Mouse (Mus musculus) gastrocnemius, postnatal 25 days (tissue): ENCODE results near the gene Zfr2. TPM values are rescaled to one million over a fixed set of nuclear protein-coding genes. Genes with fewer than 3 reads are reported as not detected.

Experiments used
- DNase-seq: peaks from one replicate; pipeline ENCODE4 v3.0.0; 2022
- total RNA-seq, 2 experiments: library from RNA; stranded (reverse); gene quantifications; 1 replicate in 1 of 2; 2 replicates in 1 of 2; pipeline ENCODE4 v1.2.3; 2021

Zfr2 gene
- total RNA-seq, 2 experiments from 2014 or later = 1.9 to 3.0 TPM

DNA sequence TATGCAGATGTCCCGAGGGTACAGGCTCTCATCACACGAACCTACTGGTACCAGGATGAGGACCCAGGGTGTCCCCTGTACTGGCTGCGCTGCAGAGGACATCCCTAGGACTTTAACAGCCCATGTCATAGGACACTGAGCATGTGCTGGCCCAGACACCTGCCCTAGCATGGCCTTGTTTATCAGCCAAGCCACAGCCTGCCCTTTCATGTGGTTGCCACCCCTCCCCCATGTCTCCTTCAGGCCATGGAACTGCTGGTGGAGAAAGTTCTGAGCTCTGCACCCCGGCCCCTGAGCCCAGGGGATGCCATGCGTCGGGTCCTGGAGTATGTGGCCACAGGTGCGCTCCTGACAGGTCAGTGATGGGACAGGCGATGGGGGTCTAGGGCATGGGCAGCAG is 16.5 kb downstream of the Zfr2 start:
- no peak for DNase-seq

GRCm38 (mm10) chr10:81252424-81253419 is 19.8 kb downstream of the Zfr2 start, which contains the start of gene Matk:
TSS of gene Matk (plus strand) at chr10:81252935.
- DNase-seq = no peak

GRCm38 (mm10) chr10:81254886-81255285 is 21.9 kb downstream of the Zfr2 start:
- no peak for DNase-seq

GRCm38 (mm10) chr10:81257158-81258039 is 24.4 kb downstream of the Zfr2 start:
- no peak for DNase-seq

GRCm38 (mm10) chr10:81259225-81259884 is 26.4 kb downstream of the Zfr2 start:
- no peak for DNase-seq

DNA sequence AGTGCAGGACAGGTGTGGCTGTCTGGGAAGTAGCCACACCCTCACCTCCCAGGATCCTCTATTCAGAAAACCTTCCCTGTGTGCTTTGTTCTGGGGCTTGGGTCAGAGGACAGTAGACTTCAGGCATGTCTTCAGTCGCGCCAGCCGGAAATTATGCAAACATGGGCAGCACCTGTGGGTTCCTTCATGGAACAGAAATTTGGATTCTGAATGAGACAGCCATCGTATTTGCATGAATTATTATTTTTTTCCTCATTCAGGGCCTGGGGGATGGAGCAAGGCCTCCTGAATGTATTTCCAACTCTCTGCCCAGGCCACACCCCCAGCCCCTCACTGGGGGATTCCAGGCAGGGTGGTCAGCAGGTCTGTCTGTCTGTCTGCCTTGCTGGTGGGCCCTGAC is 28.1 kb downstream of the Zfr2 start:
- no peak for DNase-seq

DNA sequence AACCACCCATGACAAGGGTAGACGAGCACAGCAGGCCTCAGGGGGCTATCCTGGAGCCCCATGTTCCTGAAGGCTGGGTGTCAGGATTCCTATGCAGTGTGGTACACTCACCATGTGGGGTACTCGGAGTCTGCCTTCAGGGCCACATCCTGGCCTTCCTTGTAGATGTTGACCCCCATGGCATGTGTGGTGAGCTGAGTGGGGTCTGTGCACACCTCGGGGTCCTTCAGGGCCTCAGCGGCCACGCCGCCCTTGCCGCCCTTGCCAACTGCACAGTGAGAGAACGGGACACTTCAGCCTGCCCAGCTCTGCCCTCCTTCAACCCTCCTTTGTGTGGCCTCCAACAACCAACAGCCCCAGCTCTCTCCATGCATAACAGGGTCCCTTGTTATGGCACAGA is 32.6 kb downstream of the Zfr2 start:
- DNase-seq = no peak

DNA sequence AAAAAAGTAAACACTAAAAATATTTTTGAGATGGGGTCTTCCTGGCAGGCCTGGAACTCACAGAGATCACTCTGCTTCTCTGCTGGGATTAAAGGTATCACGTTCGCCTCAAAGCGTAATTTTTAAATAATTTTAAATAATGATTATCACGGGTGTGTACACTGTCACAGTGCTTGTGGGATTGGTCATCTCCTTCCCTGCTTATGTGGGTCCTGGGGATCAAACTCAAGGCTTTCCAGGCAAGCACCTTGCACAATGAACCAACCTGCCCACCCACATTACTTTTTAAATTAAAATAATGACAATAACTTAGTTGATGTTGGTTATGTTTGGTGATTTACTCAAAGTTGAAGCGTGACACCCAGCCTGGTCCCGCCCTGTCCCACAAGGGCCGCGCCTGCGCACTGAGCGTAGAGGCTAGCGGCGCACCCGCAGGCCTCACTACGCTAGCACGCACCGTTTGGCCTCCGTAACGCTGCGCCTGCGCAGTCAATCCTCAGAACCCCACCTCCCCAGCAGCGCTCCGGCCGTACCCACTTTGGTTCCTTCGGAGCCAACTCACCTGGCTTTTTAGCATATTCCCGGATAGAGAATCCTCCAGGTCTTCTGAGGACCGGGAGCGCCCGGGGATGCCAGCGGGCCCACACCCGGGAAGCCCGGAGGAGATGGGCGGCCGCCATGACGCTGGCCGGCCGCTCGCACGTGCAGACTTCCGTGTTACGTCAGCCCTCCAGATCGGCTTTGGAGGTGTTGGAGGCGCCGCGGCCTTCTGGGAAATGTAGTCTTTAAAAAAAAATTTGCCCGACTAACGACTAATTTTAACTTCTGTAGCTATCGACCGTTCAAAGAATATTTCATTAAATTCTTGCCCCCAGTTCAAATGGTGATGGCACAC is 33.5 kb downstream of the Zfr2 start, which contains the start of the genes Mrpl54 and Apba3:
Gene Mrpl54, minus strand, starts transcription at position 724 of the 895 bp plus-strand sequence.
Gene Apba3, plus strand, starts transcription at position 750 of the 895 bp plus-strand sequence.
- DNase-seq = peak; percentile 95

- peak; percentile 87 for DNase-seq
Observed at GRCm38 (mm10) chr10:81268056-81268455, 35.1 kb downstream of the Zfr2 start.

GRCm38 (mm10) chr10:81268643-81269412 is 35.9 kb downstream of the Zfr2 start:
- DNase-seq = no peak

DNA sequence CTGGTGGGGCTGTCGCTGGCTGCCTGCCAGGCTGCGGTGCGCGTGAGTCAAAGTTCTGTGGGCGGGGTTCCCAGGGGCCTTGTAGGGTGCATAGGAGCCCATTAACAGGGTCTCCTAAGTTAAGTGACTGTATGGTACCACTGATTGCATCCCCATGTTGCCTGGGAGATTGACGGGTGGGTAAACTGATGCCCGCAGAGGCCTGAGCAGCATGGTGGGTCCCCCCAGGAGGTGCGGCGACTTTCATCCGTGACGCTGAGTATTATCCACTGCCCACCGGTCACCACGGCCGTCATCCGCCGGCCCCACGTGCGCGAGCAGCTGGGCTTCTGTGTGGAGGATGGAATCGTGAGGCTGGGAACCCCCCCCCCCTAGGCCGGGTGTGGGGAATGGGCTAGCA is 39.4 kb downstream of the Zfr2 start:
- DNase-seq = no peak

DNA sequence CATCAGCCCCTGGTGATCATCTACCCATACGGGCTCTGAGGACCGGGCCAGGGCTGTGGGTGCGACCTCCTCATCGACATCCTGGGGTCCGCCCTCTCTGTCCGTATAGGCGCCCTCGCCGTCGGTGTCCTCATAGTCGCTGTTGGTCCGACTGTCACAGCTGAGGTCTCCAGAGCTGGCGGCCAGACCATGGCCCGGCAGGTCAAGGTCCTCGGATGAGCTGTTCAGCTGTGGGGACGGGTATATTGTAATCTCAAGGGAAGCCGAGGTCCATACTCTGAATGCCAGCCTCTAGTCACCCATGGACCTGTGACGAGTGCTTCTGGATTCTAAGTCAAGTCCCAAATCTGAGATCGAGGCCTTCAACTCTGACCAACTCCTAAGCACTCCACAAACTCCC is 40.9 kb downstream of the Zfr2 start:
- DNase-seq = no peak

DNA sequence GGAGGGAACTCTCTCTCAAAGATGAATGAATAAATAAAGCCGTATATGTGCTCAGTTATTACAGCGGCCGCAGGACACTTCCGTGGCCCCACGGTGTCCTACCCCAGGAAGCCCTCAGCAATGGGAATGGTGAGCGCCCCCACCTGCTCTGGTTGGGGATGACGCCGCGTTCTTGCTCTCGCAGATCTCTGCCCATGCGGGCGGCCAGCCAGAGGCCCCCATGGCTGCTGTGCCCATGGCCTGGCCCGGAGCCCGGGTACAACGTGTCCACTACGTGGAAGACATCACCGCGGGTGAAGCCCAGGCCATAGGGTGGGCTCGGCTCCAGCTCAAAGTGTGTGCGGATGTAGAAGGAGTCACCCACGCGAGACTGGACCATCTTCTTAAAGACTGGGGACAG is 44.7 kb downstream of the Zfr2 start:
- no peak for DNase-seq

- no peak for DNase-seq
Observed at GRCm38 (mm10) chr10:81279496-81279895, 46.5 kb downstream of the Zfr2 start.

DNA sequence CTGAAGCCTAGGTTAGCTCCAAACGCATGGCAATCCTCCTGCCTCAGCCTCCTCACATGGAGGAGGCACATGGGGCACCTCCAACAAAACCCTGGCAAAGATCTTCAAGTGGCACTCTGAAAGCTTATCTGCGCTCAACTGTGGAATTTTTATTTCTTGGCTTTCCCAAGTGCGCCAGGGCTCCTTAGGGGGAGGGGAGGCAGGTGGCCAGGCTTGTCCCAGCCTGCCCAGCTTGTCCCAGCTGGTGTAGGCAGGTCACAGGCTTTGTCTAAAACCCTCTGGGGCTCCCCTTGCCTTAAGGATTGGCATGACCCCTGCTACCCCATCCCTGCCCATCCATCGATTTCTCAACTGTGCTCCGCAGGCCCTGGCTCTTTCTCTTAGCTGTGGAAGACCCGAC is 51.2 kb downstream of the Zfr2 start:
- no peak for DNase-seq

DNA sequence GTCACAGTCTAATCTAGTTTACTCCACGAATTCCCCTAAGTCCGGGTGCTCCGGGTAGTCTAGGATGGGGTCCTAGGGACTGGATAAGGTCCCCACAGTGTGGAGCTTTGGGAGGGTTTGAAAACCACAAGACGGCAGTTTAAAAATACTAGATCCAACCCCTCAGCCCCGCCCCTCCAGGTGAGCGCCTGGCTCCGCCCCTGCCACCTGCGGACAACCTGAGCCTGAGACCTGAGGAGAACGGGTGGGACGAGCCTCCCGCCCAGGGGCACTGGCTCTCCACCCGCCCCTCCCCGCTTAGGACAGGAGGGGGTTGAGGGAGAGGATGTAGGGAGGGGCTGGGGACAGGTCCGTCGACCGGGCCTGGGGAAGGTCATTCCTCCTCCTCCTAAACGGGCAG is 51.8 kb downstream of the Zfr2 start:
- no peak for DNase-seq

- DNase-seq = peak; percentile 84
Observed at GRCm38 (mm10) chr10:81285694-81286450, 52.9 kb downstream of the Zfr2 start.

DNA sequence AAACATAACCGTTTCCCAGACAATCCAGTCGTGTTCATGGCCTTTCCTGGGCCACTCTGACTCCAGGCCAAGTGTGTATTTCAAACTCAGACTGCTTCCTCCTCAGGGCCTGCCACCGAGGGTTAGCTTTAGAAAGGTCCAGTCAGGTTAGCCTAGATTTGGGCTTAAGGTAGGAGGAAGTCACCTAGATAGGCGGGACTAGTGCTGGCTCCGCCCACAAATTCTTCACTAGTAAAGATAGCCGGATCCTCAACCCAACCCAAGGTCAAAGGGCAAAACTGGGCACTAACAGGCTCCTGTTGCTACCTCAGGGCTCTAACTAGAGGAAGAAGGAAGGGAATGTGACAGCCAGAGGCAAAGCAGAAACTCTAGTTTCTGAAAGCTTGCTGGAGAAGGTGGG is 53.6 kb downstream of the Zfr2 start:
- no peak for DNase-seq

- no peak for DNase-seq
Observed at GRCm38 (mm10) chr10:81287513-81288157, 54.7 kb downstream of the Zfr2 start.
